Comparison of ENCODE assay signal across 19 mouse cellular contexts in genomic region chr7:82018031-82018430, GRCm38 (mm10). TPM values are rescaled to one million over a fixed set of nuclear protein-coding genes. Genes with fewer than 3 reads are reported as not detected.
"Had no signal": no experiment of that assay in that cellular context is flagged by ENCODE, and none has a peak within 500 bp of the region (broad histone marks: within the 10 kb centered on the region; RNA-seq: fewer than 3 reads in every experiment).

No protein-coding gene starts in this region.

- H3K27me3 ChIP-seq: stomach, embryonic 15.5 days had no signal

- H3K4me1 ChIP-seq: liver, embryonic 13.5 days had no signal

- H3K9ac ChIP-seq: liver, embryonic 13.5 days; neural tube, embryonic 13.5 days; stomach, embryonic 15.5 days had no signal

- H3K36me3 ChIP-seq: liver, embryonic 13.5 days; neural tube, embryonic 13.5 days; stomach, embryonic 15.5 days had no signal

- H3K4me3 ChIP-seq: left cerebral cortex, adult 2 months; liver, embryonic 13.5 days; stomach, embryonic 15.5 days had no signal

- H3K27ac ChIP-seq: kidney, postnatal 0 days; left cerebral cortex, adult 2 months; liver, embryonic 13.5 days; neural tube, embryonic 13.5 days; stomach, embryonic 15.5 days had no signal

- H3K9me3 ChIP-seq: liver, embryonic 13.5 days; neural tube, embryonic 13.5 days; stomach, embryonic 15.5 days had no signal

- DNase-seq: layer of hippocampus, postnatal 36 days; liver, embryonic 13.5 days; lung, adult 2 months; lung, postnatal 14 days; lung, postnatal 4 days; midbrain, embryonic 14.5 days; thymus, adult 18-20 months; thymus, postnatal 36 days had no signal

- H3K4me2 ChIP-seq: liver, embryonic 13.5 days; midbrain, embryonic 11.5 days had no signal

RNA-seq across cellular contexts. Expression of gene Bnc1, which starts 25.9 kb away (rescaled TPM):
- total RNA-seq: layer of hippocampus, postnatal 10 days; layer of hippocampus, postnatal 36 days; left cerebral cortex, adult 2 months; left cerebral cortex, postnatal 10 days; left cerebral cortex, postnatal 36 days; megakaryocyte progenitor cell, adult 5-6 weeks; megakaryocyte-erythroid progenitor cell, adult 5-6 weeks; neutrophil, adult 5-6 weeks had no signal
